Mouse (Mus musculus) limb, embryonic 10.5 days (tissue): Measurements from ENCODE around the gene Synm. TPM values are rescaled to one million over a fixed set of nuclear protein-coding genes. Genes with fewer than 3 reads are reported as not detected.

Experiments
- DNase-seq: peaks from one replicate; pipeline ENCODE4 v3.0.0-alpha.2; 2017; ENCODE audit warnings: low spot score
- H3K27ac ChIP-seq: fragments of 300-500 bp; sonication (generic); 2 replicates; pipeline ENCODE4 v1.5.1; 2016; ENCODE audit warnings: mild to moderate bottlenecking
- H3K27me3 ChIP-seq: fragments of 300-500 bp; sonication (generic); 2 replicates; pipeline ENCODE4 v1.6.1; 2016; ENCODE audit warnings: low read depth, mild to moderate bottlenecking; ENCODE audit not compliant: poor library complexity, severe bottlenecking
- H3K36me3 ChIP-seq: fragments of 300-500 bp; sonication (generic); 2 replicates; pipeline ENCODE4 v1.6.1; 2016; ENCODE audit warnings: mild to moderate bottlenecking, moderate library complexity
- H3K4me1 ChIP-seq: fragments of 300-500 bp; sonication (generic); 2 replicates; pipeline ENCODE4 v1.6.1; 2016
- H3K4me3 ChIP-seq: fragments of 300-500 bp; sonication (generic); 2 replicates; pipeline ENCODE4 v1.5.1; 2016; ENCODE audit warnings: mild to moderate bottlenecking, moderate library complexity
- H3K9me3 ChIP-seq: fragments of 300-500 bp; sonication (generic); replicated peaks from 2 replicates; pipeline ENCODE4 v1.6.1; 2016; ENCODE audit warnings: mild to moderate bottlenecking
- WGBS: fragments of 180-500 bp; shearing (Covaris S2); methylation state at CpG from one replicate; pipeline ENCODE4 v1.1.7; 2016; 5-methylcytosine and 5-hydroxymethylcytosine counted together
- polyA plus RNA-seq: library from polyadenylated mRNA; unstranded; fragments of >200 nt; fragmentation: Nextera tagmentation; extraction: Ambion mirVana; gene quantifications from 2 replicates; pipeline ENCODE4 v1.2.1, GENCODE M21; 2016

Gene Synm
- polyA plus RNA-seq, 1 experiment from 2014 or later = 0.29 TPM

DNA sequence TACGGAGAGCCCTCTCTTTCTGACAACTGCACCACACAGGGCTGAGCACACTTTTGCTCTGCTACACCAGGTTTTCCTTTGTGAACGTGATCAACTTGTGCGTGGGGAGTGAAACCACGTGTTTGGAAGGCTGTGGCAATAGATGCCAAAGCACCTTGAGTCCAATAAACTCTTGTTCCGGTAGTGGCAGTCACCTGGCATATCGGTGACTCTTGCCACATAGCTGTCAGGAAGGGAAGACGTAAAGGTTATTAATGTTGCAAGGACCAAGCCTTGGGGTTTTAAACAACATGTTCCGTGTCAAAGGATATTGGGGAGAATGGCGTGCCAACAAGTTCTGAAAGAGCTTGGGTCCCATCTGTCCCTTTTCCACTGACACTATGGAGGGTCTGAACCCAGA is 12.7 kb upstream of the Synm start:
- no peak for DNase-seq
- H3K4me1 ChIP-seq = peaks cover 11% of the 10 kb centered on the region
- H3K27me3 ChIP-seq = no peaks in the 10 kb centered on the region
- no peaks in the 10 kb centered on the region for H3K36me3 ChIP-seq
- H3K27ac ChIP-seq = no peak overlapping the region
- no peaks in the 10 kb centered on the region for H3K9me3 ChIP-seq
- WGBS = 91% methylated on average over 9 of the region's 9 CpGs
- no peak overlapping the region for H3K4me3 ChIP-seq

- no peak for DNase-seq
- Histone ChIP-seq H3K9me3 (no peaks in the 10 kb centered on the region), H3K4me1 (peaks cover 5% of the 10 kb centered on the region), H3K36me3 (no peaks in the 10 kb centered on the region), H3K27me3 (0 out of 2 replicates have a peak, but pooled peaks cover 4% of the 10 kb centered on the region), H3K27ac (no peak overlapping the region), H3K4me3 (no peak overlapping the region)
- 92% methylated on average over 5 of the region's 5 CpGs for WGBS
Measured at GRCm38 (mm10) chr7:67769487-67769886, 9.9 kb upstream of the Synm start.

DNA sequence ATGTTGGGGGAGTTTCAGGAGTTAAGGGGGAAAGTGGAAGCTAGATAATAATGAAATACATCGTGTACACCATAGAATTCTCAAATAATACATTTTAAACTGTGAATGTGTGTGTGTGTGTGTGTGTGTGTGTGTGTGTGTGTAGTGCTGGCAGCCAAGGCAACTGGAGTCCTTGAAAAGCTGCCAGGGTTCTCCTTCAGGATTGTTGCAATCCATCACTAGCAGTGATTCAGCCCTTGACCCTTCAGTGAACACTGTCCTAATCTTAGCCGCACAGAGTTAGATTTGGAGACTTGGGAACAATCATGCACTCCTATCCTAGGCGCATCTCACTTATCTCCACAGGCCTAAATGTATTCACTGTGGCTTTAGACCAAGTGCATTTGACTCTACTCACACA is 8.6 kb upstream of the Synm start:
- no peak overlapping the region for H3K4me3 ChIP-seq

GRCm38 (mm10) chr7:67763625-67764024 is 4.1 kb upstream of the Synm start:
- Histone ChIP-seq H3K27ac (no peak overlapping the region), H3K4me1 (peaks cover 13% of the 10 kb centered on the region), H3K27me3 (peaks cover 14% of the 10 kb centered on the region), H3K4me3 (no peak overlapping the region), H3K9me3 (no peaks in the 10 kb centered on the region), H3K36me3 (no peaks in the 10 kb centered on the region)
- DNase-seq = no peak
- WGBS = 80% methylated on average over 3 of the region's 3 CpGs

More for the DNA sequence above, 8.6 kb upstream of the Synm start:
- no peak overlapping the region for H3K27ac ChIP-seq
- DNase-seq = no peak
- 0 out of 2 replicates have a peak, but pooled peaks cover 4% of the 10 kb centered on the region for H3K27me3 ChIP-seq
- H3K9me3 ChIP-seq = no peaks in the 10 kb centered on the region
- peaks cover 5% of the 10 kb centered on the region for H3K4me1 ChIP-seq
- 93% methylated on average over 3 of the region's 3 CpGs for WGBS
- H3K36me3 ChIP-seq = no peaks in the 10 kb centered on the region

DNA sequence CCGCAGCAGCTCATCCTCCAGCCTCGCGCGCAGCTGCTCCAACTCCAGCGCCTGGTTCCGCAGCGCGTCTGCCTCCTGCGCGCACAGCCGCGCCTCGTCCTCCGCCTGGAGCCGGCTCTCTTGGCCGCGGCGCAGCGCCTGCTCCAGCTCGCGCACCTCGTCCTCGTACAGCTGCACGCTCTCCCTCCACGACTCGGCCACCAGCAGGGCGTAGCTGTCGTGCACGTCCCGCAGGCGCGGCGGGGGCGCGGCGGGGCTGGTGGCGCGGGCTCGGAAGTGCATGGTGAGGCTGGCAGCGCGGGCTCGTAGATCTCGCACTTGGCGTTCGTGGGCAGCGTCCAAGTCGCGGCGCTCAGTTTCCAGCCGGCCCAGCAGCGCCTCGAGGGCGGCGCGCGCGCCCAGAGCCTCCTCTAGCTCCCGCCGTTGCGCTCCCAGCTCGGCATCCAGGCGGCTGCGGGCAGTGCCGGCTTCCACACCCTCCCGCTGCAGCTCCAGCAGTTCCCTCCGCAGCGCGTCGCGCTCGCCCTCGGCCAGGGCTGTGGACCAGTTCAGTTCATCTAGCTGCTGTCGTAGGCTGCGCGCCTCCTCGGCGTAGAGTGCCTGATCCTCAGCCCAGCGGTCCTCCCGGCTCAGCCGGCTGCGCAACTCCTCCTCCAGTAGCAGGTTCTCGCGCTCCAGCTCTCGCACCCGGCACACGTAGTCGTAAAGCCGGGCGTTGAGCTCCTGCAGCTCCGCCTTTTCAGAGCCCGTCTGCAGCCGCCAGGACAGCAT is 499 bp downstream of the Synm start:
- Histone ChIP-seq H3K36me3 (no peaks in the 10 kb centered on the region), H3K27ac (peak overlapping the region; percentile 38), H3K9me3 (no peaks in the 10 kb centered on the region), H3K4me1 (peaks cover 16% of the 10 kb centered on the region), H3K4me3 (peak overlapping the region; percentile 63), H3K27me3 (peaks cover 38% of the 10 kb centered on the region)
- under 1% methylated on average over 91 of the region's 92 CpGs for WGBS
- DNase-seq = peak; percentile 67

GRCm38 (mm10) chr7:67758506-67758857 is 1.1 kb downstream of the Synm start:
- 2% methylated on average over 19 of the region's 19 CpGs for WGBS
- Histone ChIP-seq H3K27me3 (peaks cover 38% of the 10 kb centered on the region), H3K4me1 (peaks cover 16% of the 10 kb centered on the region), H3K4me3 (peak overlapping the region; percentile 63), H3K36me3 (no peaks in the 10 kb centered on the region), H3K9me3 (no peaks in the 10 kb centered on the region), H3K27ac (peak overlapping the region; percentile 38; the same call in 1 of the 2 replicates)
- DNase-seq = no peak

- H3K4me1 ChIP-seq = peaks cover 16% of the 10 kb centered on the region
- no peak overlapping the region for H3K27ac ChIP-seq
- no peak overlapping the region for H3K4me3 ChIP-seq
- no peaks in the 10 kb centered on the region for H3K36me3 ChIP-seq
- no peak for DNase-seq
- H3K27me3 ChIP-seq = peaks cover 37% of the 10 kb centered on the region
- H3K9me3 ChIP-seq = no peaks in the 10 kb centered on the region
- WGBS = 84% methylated on average over 5 of the region's 5 CpGs
Measured at GRCm38 (mm10) chr7:67756636-67757035, 2.9 kb downstream of the Synm start.

- no peak for DNase-seq
- 91% methylated on average over 7 of the region's 7 CpGs for WGBS
- Histone ChIP-seq H3K27ac (no peak overlapping the region), H3K36me3 (no peaks in the 10 kb centered on the region), H3K9me3 (no peaks in the 10 kb centered on the region), H3K4me3 (no peak overlapping the region), H3K4me1 (peaks cover 16% of the 10 kb centered on the region), H3K27me3 (peaks cover 33% of the 10 kb centered on the region)
Measured at GRCm38 (mm10) chr7:67755366-67755765, 4.2 kb downstream of the Synm start.

DNA sequence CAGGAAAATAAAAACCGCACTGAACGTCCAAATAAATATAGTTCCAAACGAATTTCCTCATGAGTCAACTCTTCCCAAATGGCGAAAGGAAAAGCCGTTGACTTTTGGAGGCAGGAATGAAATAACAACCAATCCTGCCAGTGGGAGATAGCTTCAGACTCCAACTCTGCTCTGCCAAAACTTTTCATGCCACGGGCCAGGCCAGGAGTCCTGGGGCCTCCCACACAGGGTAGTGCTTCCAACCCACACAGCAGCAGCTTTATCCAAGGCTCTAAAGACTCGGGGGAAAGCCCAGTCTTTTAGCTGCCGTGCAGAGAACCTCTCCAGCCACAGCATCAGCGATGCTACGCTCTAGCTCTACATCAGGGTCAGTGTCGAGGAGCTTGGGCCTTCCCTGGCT is 4.9 kb downstream of the Synm start:
- H3K36me3 ChIP-seq = no peaks in the 10 kb centered on the region

GRCm38 (mm10) chr7:67749441-67750239 is 9.9 kb downstream of the Synm start:
- H3K27ac ChIP-seq = no peak overlapping the region
- DNase-seq = no peak
- peaks cover 13% of the 10 kb centered on the region for H3K4me1 ChIP-seq
- WGBS = 69% methylated on average over 4 of the region's 4 CpGs
- H3K36me3 ChIP-seq = no peaks in the 10 kb centered on the region
- no peaks in the 10 kb centered on the region for H3K27me3 ChIP-seq
- no peaks in the 10 kb centered on the region for H3K9me3 ChIP-seq
- no peak overlapping the region for H3K4me3 ChIP-seq

More for the DNA sequence above, 4.9 kb downstream of the Synm start:
- H3K27me3 ChIP-seq = peaks cover 33% of the 10 kb centered on the region
- no peak overlapping the region for H3K27ac ChIP-seq
- peaks cover 17% of the 10 kb centered on the region for H3K4me1 ChIP-seq
- no peak overlapping the region for H3K4me3 ChIP-seq
- WGBS = 82% methylated on average over 11 of the region's 11 CpGs
- DNase-seq = no peak
- no peaks in the 10 kb centered on the region for H3K9me3 ChIP-seq

DNA sequence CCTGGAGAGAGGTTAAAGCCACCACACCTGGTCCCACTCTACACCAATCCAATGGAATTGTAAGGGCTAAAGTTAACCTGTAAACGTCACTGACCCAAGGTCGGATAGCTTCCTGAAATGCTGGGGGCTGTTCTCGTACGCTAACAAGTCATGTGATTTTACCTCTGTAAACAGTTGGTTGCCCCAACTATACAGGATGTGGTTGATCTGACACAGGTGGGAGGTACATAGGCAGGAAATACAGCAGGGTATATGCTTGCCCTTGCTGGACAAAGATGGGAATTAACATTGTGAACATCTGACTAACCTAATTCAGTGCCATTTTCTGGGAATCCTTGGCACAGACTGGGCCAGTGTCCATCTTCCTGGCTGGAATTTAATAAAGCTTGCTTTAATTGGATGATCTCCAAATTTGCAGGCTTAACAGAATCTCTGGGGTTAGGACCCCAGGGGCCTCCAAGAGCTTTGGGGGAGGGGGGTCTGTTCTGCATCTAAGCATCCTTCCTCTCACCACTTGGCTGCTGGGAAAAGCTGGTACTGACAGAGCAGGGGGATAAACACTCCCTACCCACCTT is 11.7 kb downstream of the Synm start:
- Histone ChIP-seq H3K9me3 (no peaks in the 10 kb centered on the region), H3K27ac (no peak overlapping the region), H3K4me3 (no peak overlapping the region), H3K4me1 (peaks cover 13% of the 10 kb centered on the region), H3K36me3 (no peaks in the 10 kb centered on the region), H3K27me3 (no peaks in the 10 kb centered on the region)
- WGBS = 88% methylated on average over 4 of the region's 4 CpGs
- DNase-seq = no peak

GRCm38 (mm10) chr7:67741706-67742105 is 17.8 kb downstream of the Synm start:
- Histone ChIP-seq H3K4me1 (peaks cover 22% of the 10 kb centered on the region), H3K4me3 (no peak overlapping the region), H3K36me3 (no peaks in the 10 kb centered on the region), H3K27me3 (no peaks in the 10 kb centered on the region), H3K27ac (no peak overlapping the region; the same call in 1 of the 2 replicates), H3K9me3 (no peaks in the 10 kb centered on the region)
- 77% methylated on average over 7 of the region's 7 CpGs for WGBS
- DNase-seq = no peak

- Histone ChIP-seq H3K27me3 (no peaks in the 10 kb centered on the region), H3K27ac (peak overlapping the region; percentile 50; the same call in 1 of the 2 replicates), H3K4me1 (peaks cover 31% of the 10 kb centered on the region), H3K9me3 (no peaks in the 10 kb centered on the region), H3K36me3 (no peaks in the 10 kb centered on the region), H3K4me3 (no peak overlapping the region)
- DNase-seq = no peak
- 80% methylated on average over 5 of the region's 5 CpGs for WGBS
Measured at GRCm38 (mm10) chr7:67740796-67741195, 18.7 kb downstream of the Synm start.
